Mouse (Mus musculus) E14TG2a.4 (cell line): ENCODE data around the gene Il17a.

Experiments used
- H3K27me3 ChIP-seq: 2 replicates; pipeline ENCODE4 v1.6.1; 2014; ENCODE audit warnings: low read length, control low read depth; ENCODE audit not compliant: insufficient read depth
- H3K36me3 ChIP-seq: 2 replicates; pipeline ENCODE4 v1.6.1; 2014; ENCODE audit warnings: low read length, control low read depth; ENCODE audit not compliant: insufficient read depth
- H3K4me1 ChIP-seq: replicated peaks from 2 replicates; pipeline ENCODE4 v1.6.1; 2014; ENCODE audit warnings: low read depth, low read length, control low read depth
- H3K4me3 ChIP-seq: replicated peaks from 2 replicates; pipeline ENCODE4 v1.5.1; 2014; ENCODE audit warnings: mild to moderate bottlenecking, low read length
- H3K9me3 ChIP-seq: 2 replicates; pipeline ENCODE4 v1.6.1; 2014; ENCODE audit warnings: low read length, control low read depth
- CTCF ChIP-seq: conservative IDR thresholded peaks from 2 replicates; pipeline ENCODE4 v1.5.1; 2014; ENCODE audit warnings: low read length
- NANOG ChIP-seq: IDR thresholded peaks from 2 replicates; pipeline ENCODE4 v1.6.1; 2014; ENCODE audit warnings: borderline replicate concordance, low read length, mixed read lengths
- POU5F1 ChIP-seq: IDR thresholded peaks from 2 replicates; pipeline ENCODE4 v1.6.1; 2014; ENCODE audit warnings: low read length, borderline replicate concordance

Il17a gene

GRCm38 (mm10) chr1:20730903-20731302, at the start of gene Il17a:
TSS of gene Il17a (plus strand) at chr1:20730905.
- TF ChIP-seq POU5F1 (no peak), CTCF (no peak), NANOG (no peak)
- Histone ChIP-seq H3K4me3 (no peak within 1 kb of the TSS), H3K9me3 (no peaks in the 10 kb centered on the region), H3K27me3 (no peaks in the 10 kb centered on the region), H3K36me3 (no peaks in the 10 kb centered on the region), H3K4me1 (peaks cover 4% of the 10 kb centered on the region; the same call in 1 of the 2 replicates)

GRCm38 (mm10) chr1:20682849-20683248, 47.9 kb upstream of the Il17a start:
- Histone ChIP-seq H3K9me3 (no peaks in the 10 kb centered on the region), H3K4me3 (no peak overlapping the region), H3K36me3 (no peaks in the 10 kb centered on the region), H3K4me1 (no peaks in the 10 kb centered on the region), H3K27me3 (0 out of 2 replicates have a peak, but pooled peaks cover 4% of the 10 kb centered on the region)
- TF ChIP-seq NANOG (no peak), CTCF (no peak), POU5F1 (no peak)

GRCm38 (mm10) chr1:20683386-20683785, 47.3 kb upstream of the Il17a start:
- H3K27me3 ChIP-seq, result 0 out of 2 replicates have a peak, but pooled peaks cover 4% of the 10 kb centered on the region
- H3K36me3 ChIP-seq, result no peaks in the 10 kb centered on the region
- H3K9me3 ChIP-seq, result peaks cover 2% of the 10 kb centered on the region
- no peak for TF ChIP-seq CTCF
- TF ChIP-seq NANOG, result no peak
- no peak for TF ChIP-seq POU5F1
- no peaks in the 10 kb centered on the region for H3K4me1 ChIP-seq
- H3K4me3 ChIP-seq, result no peak overlapping the region

- Histone ChIP-seq H3K36me3 (no peaks in the 10 kb centered on the region), H3K4me1 (no peaks in the 10 kb centered on the region)
- no peak for TF ChIP-seq POU5F1
- TF ChIP-seq CTCF, result no peak
- TF ChIP-seq NANOG, result no peak
Observed at GRCm38 (mm10) chr1:20683853-20684252, 46.9 kb upstream of the Il17a start.

GRCm38 (mm10) chr1:20684403-20684802, 46.3 kb upstream of the Il17a start:
- TF ChIP-seq POU5F1 (no peak), NANOG (no peak), CTCF (no peak)
- no peaks in the 10 kb centered on the region for H3K36me3 ChIP-seq
- H3K4me1 ChIP-seq, result no peaks in the 10 kb centered on the region
- 0 out of 2 replicates have a peak, but pooled peaks cover 2% of the 10 kb centered on the region for H3K27me3 ChIP-seq
- H3K9me3 ChIP-seq, result peaks cover 11% of the 10 kb centered on the region
- no peak overlapping the region for H3K4me3 ChIP-seq

More at GRCm38 (mm10) chr1:20683853-20684252, 46.9 kb upstream of the Il17a start:
- Histone ChIP-seq H3K4me3 (no peak overlapping the region), H3K27me3 (0 out of 2 replicates have a peak, but pooled peaks cover 4% of the 10 kb centered on the region), H3K9me3 (peaks cover 7% of the 10 kb centered on the region)

- no peaks in the 10 kb centered on the region for H3K27me3 ChIP-seq
- H3K4me1 ChIP-seq, result no peaks in the 10 kb centered on the region
- no peak for TF ChIP-seq CTCF
- TF ChIP-seq POU5F1, result no peak
- TF ChIP-seq NANOG, result no peak
- peaks cover 18% of the 10 kb centered on the region for H3K9me3 ChIP-seq
- no peaks in the 10 kb centered on the region for H3K36me3 ChIP-seq
- no peak overlapping the region for H3K4me3 ChIP-seq
Observed at GRCm38 (mm10) chr1:20685393-20685792, 45.3 kb upstream of the Il17a start.

GRCm38 (mm10) chr1:20685907-20686306, 44.8 kb upstream of the Il17a start:
- Histone ChIP-seq H3K27me3 (no peaks in the 10 kb centered on the region), H3K9me3 (peaks cover 18% of the 10 kb centered on the region), H3K36me3 (no peaks in the 10 kb centered on the region), H3K4me1 (no peaks in the 10 kb centered on the region), H3K4me3 (no peak overlapping the region)
- TF ChIP-seq CTCF (no peak), NANOG (no peak), POU5F1 (no peak)

GRCm38 (mm10) chr1:20691336-20691735, 39.4 kb upstream of the Il17a start:
- Histone ChIP-seq H3K36me3 (no peaks in the 10 kb centered on the region), H3K9me3 (peaks cover 70% of the 10 kb centered on the region), H3K4me3 (no peak overlapping the region)

GRCm38 (mm10) chr1:20693634-20694313, 36.9 kb upstream of the Il17a start:
- Histone ChIP-seq H3K27me3 (no peaks in the 10 kb centered on the region), H3K9me3 (peaks cover 80% of the 10 kb centered on the region), H3K36me3 (no peaks in the 10 kb centered on the region), H3K4me3 (no peak overlapping the region), H3K4me1 (no peaks in the 10 kb centered on the region)
- TF ChIP-seq POU5F1, result no peak
- TF ChIP-seq NANOG, result no peak
- TF ChIP-seq CTCF, result no peak

More at GRCm38 (mm10) chr1:20691336-20691735, 39.4 kb upstream of the Il17a start:
- TF ChIP-seq CTCF (no peak), NANOG (no peak), POU5F1 (no peak)
- Histone ChIP-seq H3K27me3 (no peaks in the 10 kb centered on the region), H3K4me1 (no peaks in the 10 kb centered on the region)
